Mouse (Mus musculus) lung, postnatal 0 days (tissue): ENCODE measurements around the gene Klhdc8b. TPM values are rescaled to one million over a fixed set of nuclear protein-coding genes. Genes with fewer than 3 reads are reported as not detected.

Source experiments
- ATAC-seq: fragments of 200-750 bp; cut with Nextera tagmentation; 2 replicates; pipeline ENCODE4 v1.8.0; 2017; ENCODE audit warnings: moderate library complexity
- DNase-seq: peaks from one replicate; pipeline ENCODE4 v3.0.0-alpha.2; 2016; ENCODE audit warnings: low spot score
- H3K27ac ChIP-seq: fragments of 300-500 bp; sonication (generic); 2 replicates; pipeline ENCODE4 v1.5.1; 2014; ENCODE audit warnings: antibody characterized with exemption, mild to moderate bottlenecking, low read length, mixed read lengths
- H3K27me3 ChIP-seq: fragments of 300-500 bp; sonication (generic); replicated peaks from 2 replicates; pipeline ENCODE4 v1.6.1; 2014; ENCODE audit warnings: low read length, mixed read lengths; ENCODE audit not compliant: insufficient read depth
- H3K36me3 ChIP-seq: fragments of 300-500 bp; sonication (generic); 2 replicates; pipeline ENCODE4 v1.6.1; 2014; ENCODE audit warnings: low read length, mixed read lengths; ENCODE audit not compliant: insufficient read depth
- H3K4me1 ChIP-seq: fragments of 300-500 bp; sonication (generic); 2 replicates; pipeline ENCODE4 v1.6.1; 2014; ENCODE audit warnings: antibody characterized with exemption, low read depth, low read length, mixed read lengths; ENCODE audit not compliant: insufficient read depth
- H3K4me2 ChIP-seq: fragments of 300-500 bp; sonication (generic); replicated peaks from 2 replicates; pipeline ENCODE4 v1.6.1; 2014; ENCODE audit warnings: low read depth, mild to moderate bottlenecking, low read length, moderate library complexity, mixed read lengths
- H3K4me3 ChIP-seq: fragments of 300-500 bp; sonication (generic); 2 replicates; pipeline ENCODE4 v1.5.1; 2014; ENCODE audit warnings: low read depth, low read length
- H3K9ac ChIP-seq: fragments of 300-500 bp; sonication (generic); replicated peaks from 2 replicates; pipeline ENCODE4 v1.6.1; 2014; ENCODE audit warnings: low read depth, mild to moderate bottlenecking
- H3K9me3 ChIP-seq: fragments of 300-500 bp; sonication (generic); 2 replicates; pipeline ENCODE4 v1.6.1; 2016; ENCODE audit warnings: low read length, mixed read lengths
- CTCF ChIP-seq: IDR thresholded peaks from 2 replicates; pipeline ENCODE4 v1.5.1; 2016; ENCODE audit warnings: antibody characterized with exemption, mild to moderate bottlenecking
- EP300 ChIP-seq: IDR thresholded peaks from 2 replicates; pipeline ENCODE4 v1.6.1; 2016; ENCODE audit warnings: antibody characterized with exemption, mild to moderate bottlenecking, control low read depth
- WGBS: fragments of 180-500 bp; shearing (Covaris S2); extraction: QIAGEN DNeasy Blood & Tissue Kit; methylation state at CpG from one replicate; pipeline ENCODE4 v1.1.7; 2014; 5-methylcytosine and 5-hydroxymethylcytosine counted together
- polyA plus RNA-seq: library from polyadenylated mRNA; unstranded; fragments of >200 nt; fragmentation: Nextera tagmentation; extraction: Ambion mirVana; gene quantifications from 2 replicates; pipeline ENCODE4 v1.2.1, GENCODE M21; 2015

The Klhdc8b gene
- polyA plus RNA-seq, 1 experiment from 2014 or later: 60.5 TPM

- Histone ChIP-seq H3K4me1 (peaks cover 23% of the 10 kb centered on the region), H3K36me3 (peaks cover 21% of the 10 kb centered on the region), H3K27ac (peak overlapping the region; percentile 98), H3K9ac (no peak overlapping the region), H3K4me2 (peak overlapping the region; percentile 72), H3K9me3 (no peaks in the 10 kb centered on the region), H3K27me3 (no peaks in the 10 kb centered on the region), H3K4me3 (peak overlapping the region; percentile 95)
- TF ChIP-seq CTCF (no peak), EP300 (no peak)
- no peak for DNase-seq
- no peak for ATAC-seq
- WGBS: 75% methylated on average over 5 of the region's 5 CpGs
Measured at GRCm38 (mm10) chr9:108461675-108462074, 294 bp upstream of the Klhdc8b start.

GRCm38 (mm10) chr9:108460319-108461178 lies 832 bp downstream of the Klhdc8b start, which contains the start of gene Ccdc71:
TSS of gene Ccdc71 (plus strand) at chr9:108460527.
- peak within 1 kb of the TSS; percentile 98 for H3K27ac ChIP-seq
- H3K9ac ChIP-seq: peak within 1 kb of the TSS; percentile 84
- no peaks in the 10 kb centered on the region for H3K27me3 ChIP-seq
- peak; percentile 93 for DNase-seq
- ATAC-seq: peak; percentile 87
- peak within 1 kb of the TSS; percentile 95 for H3K4me3 ChIP-seq
- H3K4me1 ChIP-seq: peaks cover 23% of the 10 kb centered on the region
- no peaks in the 10 kb centered on the region for H3K9me3 ChIP-seq
- under 1% methylated on average over 47 of the region's 52 CpGs for WGBS
- peaks cover 16% of the 10 kb centered on the region; the same call in 1 of the 2 replicates for H3K36me3 ChIP-seq
- TF ChIP-seq EP300 (peak; percentile 64), CTCF (0 out of 2 replicates have a peak, but pooled peaks have one; percentile 2)
- H3K4me2 ChIP-seq: peak within 1 kb of the TSS; percentile 72

- Histone ChIP-seq H3K4me1 (peaks cover 23% of the 10 kb centered on the region), H3K4me3 (peak overlapping the region; percentile 95), H3K4me2 (peak overlapping the region; percentile 72), H3K36me3 (peaks cover 16% of the 10 kb centered on the region; the same call in 1 of the 2 replicates), H3K9ac (no peak overlapping the region), H3K9me3 (no peaks in the 10 kb centered on the region), H3K27ac (peak overlapping the region; percentile 98), H3K27me3 (no peaks in the 10 kb centered on the region)
- no peak for TF ChIP-seq EP300
- DNase-seq: no peak
- WGBS: 53% methylated on average over 1 of the region's 1 CpGs
- ATAC-seq: no peak
Measured at GRCm38 (mm10) chr9:108459939-108460318, 1.5 kb downstream of the Klhdc8b start.

- WGBS: 83% methylated on average over 10 of the region's 10 CpGs
- no peak overlapping the region for H3K27ac ChIP-seq
- H3K9me3 ChIP-seq: no peaks in the 10 kb centered on the region
- DNase-seq: no peak
- TF ChIP-seq CTCF: no peak
- no peak for TF ChIP-seq EP300
- no peak overlapping the region for H3K9ac ChIP-seq
- H3K4me2 ChIP-seq: no peak overlapping the region
- ATAC-seq: no peak
- H3K36me3 ChIP-seq: no peaks in the 10 kb centered on the region
- no peaks in the 10 kb centered on the region for H3K27me3 ChIP-seq
- H3K4me3 ChIP-seq: no peak overlapping the region
- H3K4me1 ChIP-seq: peaks cover 11% of the 10 kb centered on the region; the same call in 1 of the 2 replicates
Measured at GRCm38 (mm10) chr9:108456953-108457352, 4.4 kb downstream of the Klhdc8b start.

- DNase-seq (peak; percentile 33), ATAC-seq (no peak)
- Histone ChIP-seq H3K9me3 (no peaks in the 10 kb centered on the region), H3K27me3 (no peaks in the 10 kb centered on the region), H3K9ac (no peak overlapping the region), H3K4me1 (peaks cover 10% of the 10 kb centered on the region; the same call in 1 of the 2 replicates), H3K4me3 (no peak overlapping the region), H3K4me2 (no peak overlapping the region), H3K36me3 (no peaks in the 10 kb centered on the region), H3K27ac (no peak overlapping the region)
- TF ChIP-seq EP300 (no peak), CTCF (no peak)
- WGBS: 64% methylated on average over 12 of the region's 12 CpGs
Measured at GRCm38 (mm10) chr9:108455747-108456571, 5.4 kb downstream of the Klhdc8b start.

GRCm38 (mm10) chr9:108454429-108454828 lies 7.0 kb downstream of the Klhdc8b start:
- no peak for TF ChIP-seq CTCF
- no peak for TF ChIP-seq EP300
- Histone ChIP-seq H3K36me3 (no peaks in the 10 kb centered on the region), H3K27ac (no peak overlapping the region), H3K27me3 (no peaks in the 10 kb centered on the region), H3K9ac (no peak overlapping the region), H3K4me1 (peaks cover 19% of the 10 kb centered on the region; the same call in 1 of the 2 replicates), H3K9me3 (no peaks in the 10 kb centered on the region), H3K4me3 (no peak overlapping the region), H3K4me2 (no peak overlapping the region)
- DNase-seq: no peak
- no peak for ATAC-seq
- WGBS: 83% methylated on average over 6 of the region's 6 CpGs
